Mouse (Mus musculus) testis, postnatal 10 days (tissue): ENCODE results near the gene Pax6.

Experiments
- DNase-seq: peaks from one replicate; pipeline ENCODE4 v3.0.0; 2021; ENCODE audit warnings: low spot score

Pax6 gene

DNA sequence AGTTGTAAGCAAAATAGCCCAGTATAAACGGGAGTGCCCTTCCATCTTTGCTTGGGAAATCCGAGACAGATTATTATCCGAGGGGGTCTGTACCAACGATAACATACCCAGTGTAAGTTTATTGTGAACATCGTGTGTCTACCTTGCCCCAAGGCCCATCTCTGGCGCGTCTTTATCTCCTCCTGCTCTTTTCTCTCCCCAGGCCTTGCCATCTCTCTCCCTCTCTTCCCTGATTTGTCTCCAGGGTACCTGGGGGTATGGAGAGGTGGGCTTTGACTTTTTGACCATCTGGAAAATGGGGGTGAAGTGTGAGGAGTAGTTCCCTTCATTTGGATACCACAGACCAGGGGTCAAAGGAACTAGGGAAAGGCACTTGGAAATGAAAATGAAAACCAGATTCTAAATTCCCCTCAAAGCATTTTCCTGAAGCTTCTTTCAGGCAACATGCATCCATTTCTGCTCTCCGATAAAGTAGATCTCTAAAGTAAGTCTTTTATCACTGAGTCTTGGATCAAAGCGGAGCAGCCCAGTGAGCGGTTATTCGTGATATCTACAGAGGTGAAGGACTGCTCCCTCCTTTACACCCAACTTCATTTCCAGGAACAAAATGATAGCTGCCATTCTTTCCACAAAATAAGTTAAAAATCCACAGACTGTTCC is 16.4 kb downstream of the Pax6 start:
- DNase-seq: peak; percentile 30

DNA sequence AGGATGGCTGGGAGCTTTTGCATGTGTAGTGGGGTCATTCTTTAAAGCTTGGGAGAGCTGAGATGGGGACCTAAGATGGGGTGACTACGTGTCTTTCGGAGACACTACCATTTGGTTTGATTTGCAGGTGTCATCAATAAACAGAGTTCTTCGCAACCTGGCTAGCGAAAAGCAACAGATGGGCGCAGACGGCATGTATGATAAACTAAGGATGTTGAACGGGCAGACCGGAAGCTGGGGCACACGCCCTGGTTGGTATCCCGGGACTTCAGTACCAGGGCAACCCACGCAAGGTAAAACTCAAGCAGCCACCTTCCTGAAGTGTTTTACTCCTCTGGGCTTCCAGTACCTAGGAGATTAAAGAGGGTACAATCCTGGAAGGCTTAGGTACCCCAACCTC is 17.0 kb downstream of the Pax6 start:
- no peak for DNase-seq

DNA sequence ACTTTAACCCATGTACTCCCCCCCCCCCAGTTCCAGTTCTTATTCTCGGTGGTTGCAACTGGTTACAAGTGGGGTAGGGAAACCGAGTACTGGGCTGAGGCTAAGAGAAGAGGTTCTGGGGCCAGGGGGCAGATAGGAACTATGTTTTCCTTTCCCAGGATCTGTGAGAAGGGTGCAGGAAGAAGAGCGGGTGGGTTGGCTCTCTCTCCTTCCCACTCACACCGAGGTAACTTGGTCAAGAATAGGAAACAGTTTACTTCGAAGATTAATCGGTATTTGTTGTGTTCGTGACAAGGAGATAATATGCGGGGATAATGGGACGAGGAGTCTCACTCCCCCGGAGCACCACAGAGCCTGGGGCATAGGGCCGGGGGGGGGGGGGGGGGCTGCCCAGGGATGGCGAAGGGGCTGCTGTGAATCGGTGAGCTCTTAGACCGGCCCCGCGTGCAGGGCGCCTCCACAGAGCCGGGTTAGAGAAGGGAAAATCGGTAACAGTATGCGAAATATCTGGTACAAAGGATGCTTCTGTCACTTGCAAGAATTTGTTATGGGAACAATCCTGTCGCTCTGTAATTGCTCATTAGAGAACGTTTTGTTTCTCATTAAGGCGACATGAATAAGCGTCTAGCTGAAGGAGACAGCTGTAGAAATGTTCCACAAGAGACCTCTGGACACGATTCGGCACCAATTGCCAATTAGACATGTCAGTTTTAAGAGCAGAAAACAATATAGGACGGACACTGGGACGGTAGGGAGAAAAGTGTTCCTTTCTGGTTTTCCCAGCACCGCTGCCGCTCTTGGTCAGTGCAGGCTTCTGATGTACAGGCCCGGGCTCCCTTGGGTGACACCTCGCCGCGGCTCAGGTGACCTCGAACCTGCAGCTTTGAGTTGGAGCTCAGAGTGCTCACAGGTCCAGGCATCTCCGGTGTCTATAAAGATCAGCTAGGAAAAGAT is 17.9 kb downstream of the Pax6 start:
- no peak for DNase-seq

DNA sequence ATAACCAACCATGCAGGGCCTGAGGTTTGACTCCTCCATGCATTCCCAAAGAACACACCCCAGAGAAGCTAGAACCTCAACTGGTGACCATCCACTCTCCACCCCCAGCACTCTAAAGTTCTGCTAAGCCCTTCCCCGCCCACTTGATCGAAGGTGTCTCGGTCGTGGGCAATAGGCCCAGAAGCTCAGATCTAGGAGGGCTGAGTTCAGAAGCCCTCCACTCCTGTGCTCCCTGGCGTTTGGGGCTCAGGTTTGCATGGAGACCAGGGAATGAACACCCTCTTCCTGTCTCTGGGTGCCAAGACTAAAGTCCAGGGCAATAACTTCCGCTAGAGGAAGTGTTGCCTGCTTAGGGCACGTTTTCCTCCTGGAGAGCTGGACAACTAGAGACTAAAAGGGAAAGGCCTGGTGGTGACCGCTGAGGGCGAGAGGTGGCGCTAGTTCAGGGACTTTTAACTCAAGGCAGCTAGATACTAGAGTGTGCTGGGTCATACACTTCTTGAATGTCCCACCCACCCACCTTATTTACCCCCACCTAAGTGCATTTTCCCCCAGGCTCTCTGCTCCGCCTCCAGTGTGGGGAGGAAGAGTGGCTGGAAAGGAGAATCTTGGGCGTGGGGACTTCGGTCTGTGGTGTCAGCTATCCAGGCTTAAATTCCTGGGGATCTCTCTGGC is 18.8 kb downstream of the Pax6 start:
- DNase-seq: no peak

DNA sequence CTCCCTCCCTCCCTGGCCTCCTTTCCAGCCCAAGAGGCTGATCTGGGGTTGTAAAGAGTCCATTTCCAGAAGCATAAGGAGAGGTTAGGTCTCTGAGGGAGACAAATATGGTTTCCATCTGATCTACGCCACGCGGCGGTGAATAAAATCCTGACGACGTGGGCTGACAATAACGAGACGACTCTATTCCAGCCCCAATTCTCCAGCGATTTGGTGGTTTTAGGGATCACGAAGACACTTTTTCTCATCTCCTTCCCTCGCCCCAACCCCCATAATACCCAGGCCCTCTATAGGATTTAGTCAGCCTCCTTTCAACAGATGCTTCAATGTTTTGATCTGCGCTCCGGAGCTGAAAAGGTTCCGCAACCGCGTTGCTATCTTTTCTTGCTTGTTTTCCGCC is 19.3 kb downstream of the Pax6 start:
- DNase-seq: no peak

DNA sequence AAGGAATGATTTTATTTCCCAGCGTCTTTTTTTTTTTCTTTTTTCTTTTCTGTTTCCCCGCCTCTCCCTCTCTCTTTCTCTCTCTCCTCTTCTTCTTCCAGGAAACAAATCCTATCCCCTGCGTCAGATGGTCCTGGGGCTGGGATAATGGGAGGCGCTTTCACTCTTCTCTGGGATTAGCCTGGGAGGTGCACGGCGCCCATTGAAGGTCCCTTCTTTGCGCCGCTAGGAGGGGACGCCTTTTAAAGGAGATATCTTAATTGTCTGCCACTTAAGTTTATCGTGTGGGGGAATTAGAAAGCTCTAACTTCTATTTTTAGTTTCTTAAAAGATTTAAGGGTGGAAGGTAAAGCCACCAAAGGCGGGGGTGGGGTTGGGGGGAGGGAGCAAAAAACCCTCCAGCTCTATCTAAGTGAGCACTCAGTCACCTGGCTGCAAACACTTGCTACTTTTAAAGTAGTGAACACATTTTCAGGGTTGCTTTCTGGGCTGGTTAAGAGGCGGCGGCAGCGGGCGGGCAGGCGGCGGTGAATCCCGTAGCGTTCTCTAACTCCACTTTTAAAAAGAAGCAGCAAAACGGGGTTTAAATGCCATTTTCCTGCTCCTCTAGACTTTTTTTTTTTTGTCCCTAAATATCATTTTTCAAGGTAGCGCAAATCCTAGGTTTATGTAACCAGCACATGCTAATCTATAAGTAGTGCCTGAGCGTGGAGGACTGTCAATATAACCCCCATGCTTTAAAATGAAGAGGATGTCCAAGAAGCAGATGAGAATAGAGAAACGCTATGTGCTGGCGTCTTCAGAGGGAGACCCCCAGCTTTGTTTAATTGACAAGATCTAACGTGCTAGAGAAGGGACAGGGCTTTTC is 20.0 kb downstream of the Pax6 start:
- DNase-seq: no peak

DNA sequence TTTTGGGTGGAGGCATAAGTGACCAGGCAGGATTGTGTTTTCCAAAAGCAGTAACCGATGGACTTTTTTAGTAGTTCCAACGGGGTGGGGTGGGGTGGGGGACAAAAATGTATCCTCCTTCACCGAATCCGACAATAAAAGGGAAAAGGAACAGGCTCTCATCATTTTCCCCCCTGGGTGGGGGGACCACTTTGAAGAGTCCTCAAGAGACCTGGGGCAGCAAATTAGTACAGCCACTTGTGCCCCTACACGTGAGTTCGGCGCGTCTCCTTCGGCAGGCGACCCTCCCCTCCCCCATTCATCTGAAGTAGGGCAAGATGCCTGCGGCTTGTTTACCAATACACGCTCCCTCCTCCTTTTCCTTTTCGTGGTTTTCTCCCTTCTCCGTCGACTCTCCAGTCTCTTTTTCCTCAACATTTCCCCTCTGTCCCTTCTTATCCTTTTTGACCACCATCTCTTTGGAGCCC is 20.6 kb downstream of the Pax6 start:
- DNase-seq: no peak

DNA sequence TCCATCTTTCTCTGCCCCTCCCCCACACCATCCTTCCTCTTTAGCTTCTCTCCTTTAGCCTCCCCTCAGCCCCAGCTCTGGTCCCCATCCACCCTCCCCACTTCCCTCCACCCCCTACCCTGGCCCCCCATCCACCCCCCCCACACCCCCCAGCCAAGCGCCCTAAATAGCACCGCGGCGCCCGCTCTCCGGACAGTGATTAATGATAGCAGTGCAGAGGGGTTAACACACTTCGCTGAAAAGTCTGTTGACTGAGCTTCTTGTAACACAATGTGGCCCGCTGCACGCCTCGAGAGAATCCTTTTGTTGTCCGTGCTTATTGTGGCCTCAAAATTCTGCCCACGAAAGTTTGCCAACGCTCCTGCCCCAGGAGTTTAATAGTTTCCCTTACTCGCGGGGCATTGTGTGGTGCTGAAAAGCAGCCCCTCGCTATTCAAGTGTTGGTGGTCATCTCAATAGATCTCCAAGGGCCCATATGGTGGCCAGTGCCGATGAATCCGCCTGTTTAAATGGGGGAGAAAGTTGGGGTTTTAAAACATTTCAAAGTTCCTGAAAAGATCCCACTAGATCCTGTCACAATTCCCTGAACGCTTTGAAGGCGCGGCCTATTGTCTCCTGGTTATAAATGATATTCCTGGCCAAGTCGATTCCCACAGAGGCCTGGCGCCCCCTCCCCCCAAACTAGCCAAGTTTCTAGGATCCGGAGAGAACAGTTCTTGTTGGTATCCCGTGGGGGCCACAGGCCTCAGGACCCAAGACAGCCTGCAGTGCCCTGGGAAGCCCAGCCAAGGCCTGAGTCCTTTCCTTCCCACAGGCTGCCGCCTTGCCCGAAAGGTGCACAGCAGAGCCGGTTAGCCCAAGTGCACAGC is 21.3 kb downstream of the Pax6 start:
- no peak for DNase-seq

DNA sequence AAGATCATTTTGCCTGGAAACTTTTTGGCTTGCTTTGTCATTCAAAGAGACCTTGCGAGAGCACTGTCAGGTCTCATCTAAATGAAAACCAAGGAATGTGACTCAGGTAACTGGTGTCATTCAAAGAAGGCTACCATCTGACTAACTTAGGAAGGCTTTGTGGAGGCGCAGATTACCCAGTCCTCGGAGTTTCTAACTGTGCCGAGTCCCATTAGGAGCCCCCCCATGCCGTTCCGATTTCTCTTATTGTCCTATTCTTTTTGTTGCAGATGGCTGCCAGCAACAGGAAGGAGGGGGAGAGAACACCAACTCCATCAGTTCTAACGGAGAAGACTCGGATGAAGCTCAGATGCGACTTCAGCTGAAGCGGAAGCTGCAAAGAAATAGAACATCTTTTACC is 22.6 kb downstream of the Pax6 start:
- no peak for DNase-seq

DNA sequence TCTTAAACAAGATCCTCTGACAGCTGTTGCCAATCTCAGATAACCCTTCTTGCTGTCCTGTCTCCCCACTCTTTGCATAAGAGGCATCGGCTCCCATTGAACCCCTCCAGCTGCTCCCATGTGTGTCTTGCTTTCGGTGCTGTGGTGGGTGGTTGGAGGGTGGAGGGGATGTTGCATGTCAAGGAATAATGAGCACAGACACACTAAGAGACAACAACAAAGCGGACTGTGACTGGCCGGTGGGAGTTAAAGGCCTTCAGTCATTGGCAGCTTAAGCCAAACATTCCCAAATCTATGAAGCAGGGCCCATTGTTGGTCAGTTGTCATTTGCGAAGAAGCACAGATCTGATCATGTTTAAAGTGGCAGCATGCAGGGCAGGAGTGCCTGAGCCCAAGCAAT is 29.0 kb downstream of the Pax6 start:
- no peak for DNase-seq

DNA sequence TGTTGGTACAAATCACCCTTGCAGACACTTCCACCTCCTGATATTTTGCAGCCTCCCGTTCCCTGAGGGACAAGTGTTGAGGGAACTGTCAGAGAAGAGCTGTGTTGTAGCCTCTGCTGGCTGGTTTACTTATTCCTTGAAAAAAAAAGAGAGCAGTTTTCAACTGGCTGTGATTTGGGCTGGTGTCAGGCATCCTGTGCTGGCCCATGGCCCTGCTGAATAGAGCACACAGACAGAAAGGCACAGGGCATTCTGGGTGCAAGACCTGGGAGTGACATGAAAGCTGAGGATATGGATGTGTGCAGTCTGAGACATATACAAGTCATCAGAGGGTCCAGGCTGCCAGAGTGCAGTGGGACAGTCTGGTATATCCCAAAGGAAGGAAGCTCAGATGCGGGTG is 29.9 kb downstream of the Pax6 start:
- DNase-seq: no peak

DNA sequence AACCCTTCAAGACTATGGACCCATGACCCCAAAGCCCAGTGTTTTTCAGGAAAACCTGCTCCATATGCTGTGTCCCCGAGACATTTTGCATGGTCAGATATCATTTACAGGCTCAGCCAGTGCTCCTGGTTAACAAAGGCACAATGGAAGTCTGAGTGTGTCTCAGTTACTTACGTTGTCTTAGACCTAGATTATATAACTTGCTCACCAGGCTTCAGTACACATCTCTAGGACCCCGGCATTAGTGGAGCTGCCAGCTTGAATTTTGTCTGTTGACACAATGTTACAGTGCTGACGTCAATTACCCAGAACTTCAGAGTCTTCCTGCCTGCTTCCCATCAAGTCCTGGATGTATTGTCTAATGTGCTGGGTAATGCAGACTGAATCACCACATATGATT is 33.1 kb downstream of the Pax6 start:
- no peak for DNase-seq

DNA sequence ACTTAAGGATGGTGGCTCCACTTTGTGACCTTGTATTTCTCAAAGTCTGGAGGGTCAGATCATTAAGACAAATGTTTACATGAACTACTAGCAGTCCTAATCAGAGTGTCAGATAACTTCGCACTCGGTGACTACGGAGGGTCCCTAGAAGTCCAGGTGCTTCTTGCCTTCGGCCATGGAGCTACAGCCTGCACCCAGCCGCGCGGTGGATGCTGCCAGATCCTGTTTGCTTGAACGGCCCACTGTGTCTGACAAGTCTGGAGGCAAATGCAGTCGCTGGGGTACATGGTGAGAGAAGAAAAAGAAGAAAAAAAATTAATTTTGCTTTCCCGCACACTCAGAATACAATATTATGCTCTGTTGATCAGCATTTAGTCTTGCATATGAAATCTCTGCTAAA is 33.9 kb downstream of the Pax6 start:
- no peak for DNase-seq

DNA sequence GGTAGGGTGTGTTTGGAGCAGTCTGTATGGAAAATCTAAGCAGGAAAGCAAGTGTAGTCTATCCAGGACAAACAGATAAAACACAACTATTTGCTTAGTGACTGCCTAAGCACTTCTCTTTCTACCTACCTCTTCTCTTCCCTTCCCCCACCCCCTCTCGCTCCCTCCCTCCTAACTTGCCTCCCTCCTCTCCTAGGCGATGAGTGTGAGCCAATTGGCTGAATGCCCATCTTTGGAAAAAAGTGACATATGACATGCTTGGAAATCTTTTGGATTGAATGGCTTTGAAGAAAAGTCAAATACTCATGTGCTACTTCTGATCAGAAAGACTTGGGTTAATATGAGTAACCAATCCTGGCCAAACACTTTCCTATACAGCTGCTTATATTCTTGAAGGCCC is 36.6 kb downstream of the Pax6 start:
- no peak for DNase-seq

DNA sequence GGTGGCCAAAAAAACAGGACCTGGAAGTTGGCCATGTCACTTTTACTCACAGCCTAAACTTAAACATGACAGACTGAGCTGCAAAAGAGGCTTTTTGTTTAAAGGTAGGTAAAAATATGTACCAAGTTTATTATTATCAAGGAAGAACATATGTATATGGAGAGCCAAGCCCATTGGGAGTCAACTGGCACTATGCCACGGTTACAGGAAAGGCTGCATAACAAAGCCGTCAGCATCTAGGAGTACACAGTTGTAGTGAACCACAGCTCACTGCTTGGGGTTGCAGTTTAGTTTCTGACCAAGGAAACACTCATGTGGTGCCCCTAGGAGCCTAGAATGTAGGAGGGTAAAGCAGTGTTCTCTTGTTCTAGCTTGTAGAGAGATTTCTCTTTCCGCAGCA is 40.4 kb downstream of the Pax6 start:
- DNase-seq: no peak

DNA sequence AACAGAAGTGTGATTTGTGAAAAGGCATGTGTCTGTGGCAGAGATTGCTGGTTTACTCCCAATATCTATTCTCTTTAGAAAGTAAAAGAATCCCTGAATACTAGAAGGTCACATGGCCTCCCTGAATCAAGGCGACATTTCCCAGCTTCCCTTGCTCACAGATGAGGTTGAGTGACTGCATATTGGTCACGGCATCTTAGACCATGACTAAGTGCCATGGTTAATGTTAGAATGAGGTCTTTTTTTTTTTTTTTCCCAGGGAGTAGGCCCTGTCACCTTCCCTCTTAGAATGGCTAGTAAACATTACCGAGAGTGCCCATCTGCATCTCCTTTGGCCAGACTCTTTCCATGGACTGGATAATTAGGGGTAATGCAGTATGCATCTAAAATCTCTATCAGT is 41.8 kb downstream of the Pax6 start:
- no peak for DNase-seq

DNA sequence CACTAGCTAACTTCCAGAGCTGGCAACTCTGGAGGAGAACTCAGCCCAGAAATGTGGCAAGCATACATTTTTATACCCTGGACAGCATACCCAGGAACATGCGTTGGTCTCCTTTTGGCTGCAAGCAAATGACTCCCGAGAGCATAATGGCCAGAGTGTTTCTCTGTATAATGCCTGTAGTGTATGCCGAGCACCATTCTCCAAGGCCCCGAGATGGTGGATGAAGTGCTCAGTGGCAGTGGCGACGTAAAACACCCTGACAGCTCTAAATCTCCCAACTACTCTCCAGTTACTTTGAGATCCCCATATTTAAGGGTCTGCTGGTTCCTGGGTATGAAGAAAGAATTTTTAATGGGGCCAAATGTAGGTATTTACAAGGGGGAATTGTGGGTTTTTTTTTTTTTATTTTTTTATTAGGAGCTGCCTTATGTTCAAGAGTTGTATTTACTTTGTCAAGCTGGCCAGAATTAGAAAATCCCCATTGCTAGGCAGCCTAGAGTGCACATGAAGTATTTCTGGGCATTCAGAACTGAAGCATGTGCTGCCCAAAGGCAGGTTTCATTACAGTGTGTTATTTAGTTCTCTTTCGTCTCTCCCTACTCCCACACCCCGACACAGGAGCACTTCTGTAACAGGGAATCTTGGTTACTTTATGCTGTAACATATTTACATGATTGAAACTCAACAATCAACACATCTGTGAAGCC is 46.9 kb downstream of the Pax6 start:
- no peak for DNase-seq

DNA sequence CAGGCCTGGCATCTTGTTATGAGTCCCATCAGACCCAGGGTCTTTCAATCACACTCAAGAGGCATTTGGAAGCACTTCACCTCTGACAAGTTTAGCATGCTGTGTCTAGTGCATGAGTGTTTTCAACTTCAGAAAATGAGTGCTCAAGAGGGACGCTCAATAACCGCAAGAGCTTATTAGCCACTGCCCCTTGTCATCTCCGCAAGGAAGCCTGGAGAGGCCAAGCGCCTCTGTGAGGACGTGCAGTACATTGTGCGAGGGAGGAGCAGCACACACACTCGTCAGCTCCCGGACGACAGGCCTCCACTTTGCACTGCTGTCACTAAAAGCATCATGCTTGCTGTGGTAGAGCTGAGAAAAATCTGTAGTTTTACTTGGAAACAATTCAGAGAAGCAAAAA is 58.0 kb downstream of the Pax6 start:
- DNase-seq: no peak

DNA sequence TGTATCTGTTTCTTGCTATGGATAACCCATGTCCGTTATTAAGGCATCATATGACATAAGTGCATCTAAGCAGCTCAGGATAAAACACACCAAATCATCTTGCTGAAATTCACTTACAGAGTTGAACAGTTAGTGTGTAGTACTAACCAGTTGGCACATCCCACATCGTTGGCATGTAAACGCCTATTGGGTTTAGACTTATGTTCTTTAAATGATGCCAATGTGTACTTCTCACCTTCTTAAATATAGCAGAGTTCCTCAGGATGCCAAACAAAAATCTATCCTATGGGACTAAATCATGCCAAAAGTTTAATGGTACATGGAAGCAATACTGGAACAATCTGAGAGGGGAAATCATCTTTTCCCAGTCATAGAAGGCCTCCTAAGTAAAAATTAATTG is 62.0 kb downstream of the Pax6 start:
- no peak for DNase-seq

DNA sequence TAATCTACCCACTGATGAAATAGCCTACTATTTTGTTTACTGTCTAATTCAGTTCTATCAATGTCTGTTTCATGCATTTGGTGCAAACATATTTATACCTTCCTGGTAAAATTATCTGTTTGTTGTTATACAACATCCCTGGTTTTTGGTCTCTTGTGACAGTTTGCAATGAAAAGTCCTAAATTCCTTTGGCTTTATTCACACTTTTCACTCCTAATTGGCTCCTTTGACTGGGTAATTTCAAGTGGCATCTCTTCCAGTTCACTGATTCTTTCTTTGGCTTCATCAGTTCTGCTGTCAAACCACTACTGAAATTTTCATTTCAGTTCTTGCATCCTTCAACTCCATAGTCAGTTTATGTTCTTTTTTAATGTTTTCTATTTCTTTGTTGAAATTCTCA is 67.5 kb downstream of the Pax6 start:
- no peak for DNase-seq
